Mouse (Mus musculus) forebrain, embryonic 11.5 days (tissue): ENCODE results near the gene Spp1. TPM values are rescaled to one million over a fixed set of nuclear protein-coding genes. Genes with fewer than 3 reads are reported as not detected.

Source experiments
- ATAC-seq: fragments of 200-750 bp; cut with Nextera tagmentation; replicated peaks from 2 replicates; pipeline ENCODE4 v1.8.0; 2017; ENCODE audit warnings: moderate TSS enrichment; ENCODE audit not compliant: low FRiP score
- DNase-seq: peaks from one replicate; pipeline ENCODE4 v3.0.0-alpha.2; 2017; ENCODE audit warnings: low spot score
- H3K27ac ChIP-seq: fragments of 300-500 bp; sonication (generic); 2 replicates; pipeline ENCODE4 v1.5.1; 2014; ENCODE audit warnings: low read depth, low read length
- H3K27me3 ChIP-seq: fragments of 300-500 bp; sonication (generic); 2 replicates; pipeline ENCODE4 v1.6.1; 2014; ENCODE audit warnings: mild to moderate bottlenecking, low read length, mixed read lengths; ENCODE audit not compliant: control insufficient read depth, insufficient read depth
- H3K36me3 ChIP-seq: fragments of 300-500 bp; sonication (generic); 2 replicates; pipeline ENCODE4 v1.6.1; 2014; ENCODE audit warnings: mild to moderate bottlenecking, low read length, moderate library complexity, mixed read lengths; ENCODE audit not compliant: control insufficient read depth, insufficient read depth
- H3K4me1 ChIP-seq: fragments of 300-500 bp; sonication (generic); replicated peaks from 2 replicates; pipeline ENCODE4 v1.6.1; 2014; ENCODE audit warnings: low read length, mixed read lengths; ENCODE audit not compliant: control insufficient read depth, insufficient read depth
- H3K4me2 ChIP-seq: fragments of 300-500 bp; sonication (generic); 2 replicates; pipeline ENCODE4 v1.6.1; 2014; ENCODE audit warnings: low read depth, mild to moderate bottlenecking, low read length, moderate library complexity, mixed read lengths; ENCODE audit not compliant: severe bottlenecking
- H3K4me3 ChIP-seq: fragments of 300-500 bp; sonication (generic); 2 replicates; pipeline ENCODE4 v1.5.1; 2014; ENCODE audit warnings: low read depth, low read length
- H3K9ac ChIP-seq: fragments of 300-500 bp; sonication (generic); 2 replicates; pipeline ENCODE4 v1.6.1; 2014; ENCODE audit warnings: low read length
- H3K9me3 ChIP-seq: fragments of 300-500 bp; sonication (generic); 2 replicates; pipeline ENCODE4 v1.6.1; 2016; ENCODE audit warnings: low read length, mixed read lengths; ENCODE audit not compliant: control insufficient read depth
- WGBS: fragments of 180-500 bp; shearing (Covaris S2); extraction: QIAGEN DNeasy Blood & Tissue Kit; methylation state at CpG from one replicate; pipeline ENCODE4 v1.1.7; 2014; 5-methylcytosine and 5-hydroxymethylcytosine counted together
- polyA plus RNA-seq: library from polyadenylated mRNA; unstranded; fragments of >200 nt; fragmentation: Nextera tagmentation; extraction: Ambion mirVana; gene quantifications from 2 replicates; pipeline ENCODE4 v1.2.1, GENCODE M21; 2014

The Spp1 gene
- 3.4 and 4.0 TPM in 2 replicates for polyA plus RNA-seq

DNA sequence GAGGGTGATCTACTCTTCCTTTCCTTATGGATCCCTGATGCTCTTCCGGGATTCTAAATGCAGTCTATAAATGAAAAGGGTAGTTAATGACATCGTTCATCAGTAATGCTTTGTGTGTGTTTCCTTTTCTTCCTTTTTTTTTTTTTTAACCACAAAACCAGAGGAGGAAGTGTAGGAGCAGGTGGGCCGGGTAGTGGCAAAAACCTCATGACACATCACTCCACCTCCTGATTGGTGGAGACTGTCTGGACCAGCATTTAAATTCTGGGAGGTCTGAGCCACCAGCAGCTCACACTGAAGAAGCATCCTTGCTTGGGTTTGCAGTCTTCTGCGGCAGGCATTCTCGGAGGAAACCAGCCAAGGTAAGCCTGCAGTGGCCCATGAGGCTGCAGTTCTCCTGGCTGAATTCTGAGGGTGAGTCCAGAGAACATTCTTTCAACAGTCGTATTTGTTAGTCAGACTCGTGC is at the start of gene Spp1:
Gene Spp1, plus strand, starts transcription at position 284 of the 467 bp plus-strand sequence.
- no peaks in the 10 kb centered on the region for H3K36me3 ChIP-seq
- H3K4me2 ChIP-seq, result no peak within 1 kb of the TSS
- no peaks in the 10 kb centered on the region for H3K4me1 ChIP-seq
- no peak within 1 kb of the TSS for H3K27ac ChIP-seq
- H3K9ac ChIP-seq, result no peak within 1 kb of the TSS
- no peak within 1 kb of the TSS for H3K4me3 ChIP-seq
- H3K9me3 ChIP-seq, result no peaks in the 10 kb centered on the region
- H3K27me3 ChIP-seq, result no peaks in the 10 kb centered on the region
- no peak for DNase-seq
- ATAC-seq, result no peak
- 76% methylated on average over 7 of the region's 7 CpGs for WGBS

DNA sequence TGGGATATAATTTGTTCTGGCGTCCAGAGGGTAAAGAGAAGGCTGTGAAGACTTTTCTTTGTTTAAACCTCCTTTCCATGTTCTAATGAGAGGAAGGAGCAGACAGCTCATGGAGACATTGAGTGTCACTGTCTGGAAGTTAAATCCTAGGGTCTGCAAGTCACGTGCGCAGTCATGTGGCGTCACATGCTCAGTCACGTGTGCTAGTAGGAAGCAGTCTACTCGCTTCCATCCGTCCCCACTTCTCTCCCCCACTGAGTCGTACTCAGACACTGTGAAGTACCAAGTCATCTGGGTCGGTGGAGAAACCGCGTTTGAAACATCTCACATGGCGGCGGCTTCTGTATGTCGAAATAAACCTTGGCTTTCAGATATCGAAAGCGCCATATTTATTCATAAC is 49.4 kb upstream of the Spp1 start:
- DNase-seq (no peak), ATAC-seq (no peak)
- Histone ChIP-seq H3K27ac (no peak overlapping the region), H3K9ac (no peak overlapping the region), H3K9me3 (no peaks in the 10 kb centered on the region), H3K4me2 (no peak overlapping the region), H3K36me3 (no peaks in the 10 kb centered on the region), H3K27me3 (no peaks in the 10 kb centered on the region), H3K4me3 (no peak overlapping the region), H3K4me1 (no peaks in the 10 kb centered on the region)
- 96% methylated on average over 16 of the region's 16 CpGs for WGBS

DNA sequence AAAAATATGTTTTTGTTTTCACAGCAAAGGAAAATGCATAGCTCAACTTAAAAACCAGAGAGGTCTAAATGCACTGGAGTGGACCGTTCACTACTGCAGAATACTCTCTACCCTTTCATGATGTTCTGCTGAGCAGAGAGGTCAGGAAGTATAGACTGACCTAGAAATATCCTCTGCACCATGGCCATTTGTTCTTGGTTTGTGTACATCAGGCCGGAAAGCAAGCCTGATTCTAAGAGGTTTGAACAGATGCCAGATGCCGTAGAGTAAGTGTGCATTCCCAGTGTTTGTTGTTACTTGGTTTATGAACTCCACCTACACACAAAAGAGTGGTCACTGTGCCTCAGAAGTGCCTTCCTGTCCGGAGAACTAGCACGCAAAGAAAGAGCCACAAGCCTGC is 48.0 kb upstream of the Spp1 start:
- WGBS, result 88% methylated on average over 5 of the region's 5 CpGs

DNA sequence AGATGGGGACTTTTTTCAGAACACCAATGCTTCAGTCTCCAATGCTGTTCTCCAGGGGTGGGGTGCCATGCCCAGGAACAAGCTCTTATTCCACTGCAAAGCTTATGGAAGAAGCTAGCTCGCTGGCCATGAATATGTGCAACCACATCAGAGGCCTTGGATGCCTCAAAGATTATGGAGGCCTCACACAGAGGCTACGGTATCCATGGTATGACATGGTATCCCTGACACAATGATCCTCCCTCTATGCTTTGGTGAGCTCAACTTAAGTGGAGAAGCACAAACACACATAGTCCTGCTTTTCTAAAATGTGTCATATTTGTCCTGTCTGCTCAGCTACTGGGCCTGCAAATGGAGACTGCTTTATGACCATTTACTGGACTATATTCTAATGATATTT is 44.0 kb upstream of the Spp1 start:
- Histone ChIP-seq H3K9ac (no peak overlapping the region), H3K36me3 (no peaks in the 10 kb centered on the region), H3K4me3 (no peak overlapping the region), H3K27me3 (no peaks in the 10 kb centered on the region), H3K27ac (no peak overlapping the region), H3K4me2 (no peak overlapping the region), H3K9me3 (no peaks in the 10 kb centered on the region), H3K4me1 (no peaks in the 10 kb centered on the region)
- DNase-seq (no peak), ATAC-seq (no peak)
- 91% methylated on average over 2 of the region's 2 CpGs for WGBS

More for the DNA sequence above, 48.0 kb upstream of the Spp1 start:
- ATAC-seq (no peak), DNase-seq (no peak)
- no peak overlapping the region for H3K27ac ChIP-seq
- no peaks in the 10 kb centered on the region for H3K9me3 ChIP-seq
- no peaks in the 10 kb centered on the region for H3K27me3 ChIP-seq
- no peaks in the 10 kb centered on the region for H3K4me1 ChIP-seq
- no peaks in the 10 kb centered on the region for H3K36me3 ChIP-seq
- H3K9ac ChIP-seq, result no peak overlapping the region
- no peak overlapping the region for H3K4me3 ChIP-seq
- H3K4me2 ChIP-seq, result no peak overlapping the region

DNA sequence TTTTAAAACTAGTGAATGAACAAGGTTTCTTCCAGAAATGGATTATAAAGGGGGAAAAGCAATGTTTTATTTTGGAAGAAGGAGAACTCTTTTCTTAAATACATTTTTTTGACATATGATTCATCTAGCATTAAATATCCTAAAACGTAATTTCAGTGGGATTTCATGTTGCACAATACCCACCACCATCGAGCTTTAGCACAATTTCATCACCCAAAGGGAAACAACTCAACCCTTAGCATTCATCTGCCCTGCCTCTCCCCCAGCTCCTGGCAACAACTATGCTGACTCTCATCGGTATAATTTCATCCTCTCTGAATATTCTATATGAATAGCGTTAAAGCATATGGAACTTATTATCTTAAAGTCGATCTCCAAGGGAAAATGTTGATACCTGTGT is 42.1 kb upstream of the Spp1 start:
- Histone ChIP-seq H3K27me3 (no peaks in the 10 kb centered on the region), H3K9me3 (no peaks in the 10 kb centered on the region), H3K36me3 (no peaks in the 10 kb centered on the region), H3K27ac (no peak overlapping the region), H3K9ac (no peak overlapping the region), H3K4me2 (no peak overlapping the region), H3K4me1 (no peaks in the 10 kb centered on the region), H3K4me3 (no peak overlapping the region)
- WGBS, result 85% methylated on average over 5 of the region's 5 CpGs
- ATAC-seq (no peak), DNase-seq (no peak)

DNA sequence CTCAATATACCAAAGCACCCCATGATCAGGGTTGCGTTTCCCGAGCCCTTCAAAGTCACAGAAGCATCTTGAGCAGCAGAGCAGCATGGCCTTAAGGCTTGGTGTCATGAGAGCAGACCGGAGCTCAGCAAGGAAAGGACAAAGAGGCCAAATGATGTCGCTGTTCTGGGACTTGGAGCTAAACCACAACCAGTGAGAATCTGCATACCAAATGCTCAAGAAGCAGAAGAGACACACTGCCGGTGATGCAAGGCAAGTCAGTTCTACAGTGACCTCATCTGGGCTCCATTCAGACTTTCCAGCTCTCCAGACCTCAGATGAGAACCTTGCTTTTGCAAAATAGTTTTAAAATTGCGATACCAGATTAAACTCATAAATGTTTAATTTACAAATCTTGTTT is 38.6 kb upstream of the Spp1 start:
- no peak overlapping the region for H3K4me3 ChIP-seq
- no peak overlapping the region for H3K4me2 ChIP-seq
- H3K9ac ChIP-seq, result no peak overlapping the region
- no peaks in the 10 kb centered on the region for H3K36me3 ChIP-seq
- H3K27me3 ChIP-seq, result no peaks in the 10 kb centered on the region
- H3K9me3 ChIP-seq, result no peaks in the 10 kb centered on the region
- no peaks in the 10 kb centered on the region for H3K4me1 ChIP-seq
- ATAC-seq, result no peak
- WGBS, result 76% methylated on average over 6 of the region's 6 CpGs
- no peak overlapping the region for H3K27ac ChIP-seq
- no peak for DNase-seq

DNA sequence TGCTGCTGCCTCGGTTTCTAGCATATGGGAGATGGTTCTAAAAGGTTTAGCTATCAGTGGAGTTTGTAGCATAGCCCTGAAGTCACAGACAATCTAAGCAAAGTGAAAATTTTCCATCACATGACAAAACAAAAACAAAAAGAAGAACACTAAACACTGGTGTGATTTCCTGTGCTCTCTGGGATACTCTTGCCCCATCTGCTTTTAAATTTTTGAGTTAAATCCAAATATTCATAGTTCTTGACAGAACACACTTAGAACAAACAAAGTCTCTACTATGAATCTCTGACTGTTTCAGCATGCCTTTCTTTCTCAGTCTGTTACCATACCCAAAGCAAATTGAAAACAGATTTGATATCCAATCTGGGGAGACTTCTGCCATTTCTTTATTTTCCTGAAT is 36.9 kb upstream of the Spp1 start:
- no peak overlapping the region for H3K27ac ChIP-seq
- H3K27me3 ChIP-seq, result no peaks in the 10 kb centered on the region
- H3K4me3 ChIP-seq, result no peak overlapping the region
- no peak overlapping the region for H3K9ac ChIP-seq
- no peaks in the 10 kb centered on the region for H3K36me3 ChIP-seq
- DNase-seq, result no peak
- H3K4me1 ChIP-seq, result no peaks in the 10 kb centered on the region
- no peaks in the 10 kb centered on the region for H3K9me3 ChIP-seq
- no peak overlapping the region for H3K4me2 ChIP-seq
- no peak for ATAC-seq
- 75% methylated on average over 1 of the region's 1 CpGs for WGBS

- no peaks in the 10 kb centered on the region for H3K4me1 ChIP-seq
- H3K27ac ChIP-seq, result no peak overlapping the region
- H3K36me3 ChIP-seq, result no peaks in the 10 kb centered on the region
- H3K27me3 ChIP-seq, result no peaks in the 10 kb centered on the region
- H3K9me3 ChIP-seq, result no peaks in the 10 kb centered on the region
- no peak overlapping the region for H3K4me3 ChIP-seq
- WGBS, result 66% methylated on average over 9 of the region's 9 CpGs
- no peak for DNase-seq
- H3K4me2 ChIP-seq, result no peak overlapping the region
- ATAC-seq, result no peak
- no peak overlapping the region for H3K9ac ChIP-seq
These were observed 35.5 kb upstream of the Spp1 start for GRCm38 (mm10) chr5:104399291-104399950.

DNA sequence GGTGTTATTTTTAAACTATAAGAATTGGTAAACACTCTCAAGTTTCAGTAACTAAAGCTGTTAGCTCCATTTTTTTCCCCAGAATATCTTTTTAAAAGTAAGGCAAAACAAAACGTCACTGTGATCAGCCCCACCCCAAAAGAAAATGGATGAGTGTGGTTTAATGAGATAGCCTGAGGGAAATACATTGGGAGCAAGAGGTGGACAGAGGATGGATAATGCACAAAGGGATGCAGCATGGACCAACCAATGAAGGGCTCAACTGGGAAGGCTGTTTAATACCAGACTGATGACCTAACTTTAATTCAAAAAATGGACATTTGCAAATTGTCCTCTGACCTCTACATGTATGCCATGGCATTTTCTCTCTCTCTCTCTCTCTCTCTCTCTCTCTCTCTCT is 34.9 kb upstream of the Spp1 start:
- no peak for ATAC-seq
- 29% methylated on average over 1 of the region's 1 CpGs for WGBS
- H3K4me1 ChIP-seq, result no peaks in the 10 kb centered on the region

More for the DNA sequence above, 34.9 kb upstream of the Spp1 start:
- H3K4me2 ChIP-seq, result no peak overlapping the region
- DNase-seq, result no peak
- no peaks in the 10 kb centered on the region for H3K9me3 ChIP-seq
- no peaks in the 10 kb centered on the region for H3K36me3 ChIP-seq
- no peaks in the 10 kb centered on the region for H3K27me3 ChIP-seq
- H3K4me3 ChIP-seq, result no peak overlapping the region
- H3K9ac ChIP-seq, result no peak overlapping the region
- no peak overlapping the region for H3K27ac ChIP-seq
